Mouse (Mus musculus): ENCODE results near the gene Krt20. TPM values are rescaled to one million over a fixed set of nuclear protein-coding genes. Genes with fewer than 3 reads are reported as not detected.

Gene Krt20
- total and polyA plus RNA-seq, 3 experiments = not detected

GRCm38 (mm10) chr11:99417819-99418218 lies 20.1 kb downstream of the Krt20 start:
- no peaks in the 10 kb centered on the region for H3K79me2 ChIP-seq (ENCODE audit: control insufficient read depth, insufficient read depth, low read length, poor library complexity)

GRCm38 (mm10) chr11:99416902-99417301 lies 21.0 kb downstream of the Krt20 start:
- no peak for DNase-seq (ENCODE audit: low read depth, low spot score)
- Histone ChIP-seq H3K9ac (ENCODE audit: control insufficient read depth, low read depth, low read length, poor library complexity, severe bottlenecking) (no peak overlapping the region), H3K27ac (ENCODE audit: control insufficient read depth, low read depth, low read length) (no peak overlapping the region), H3K79me2 (ENCODE audit: control insufficient read depth, insufficient read depth, low read length, poor library complexity) (no peaks in the 10 kb centered on the region), H3K36me3 (ENCODE audit: control insufficient read depth in 1 of 2, insufficient read depth in 2 of 2, low read length in 2 of 2) (no peaks in the 10 kb centered on the region), H3K4me3 (ENCODE audit: control insufficient read depth in 1 of 2, insufficient read depth in 1 of 2, low read depth in 2 of 2, low read length in 2 of 2) (no peak overlapping the region), H3K9me3 (replicated peaks; ENCODE audit: insufficient read depth, low read length) (no peaks in the 10 kb centered on the region), H3K4me1 (ENCODE audit: control insufficient read depth in 1 of 2, insufficient read depth in 2 of 2, low read length in 2 of 2) (no peaks in the 10 kb centered on the region), H3K27me3 (ENCODE audit: control insufficient read depth in 1 of 2, insufficient read depth in 2 of 2, low read length in 2 of 2) (no peaks in the 10 kb centered on the region)
- TF ChIP-seq GATA1 (IDR thresholded peaks at IDR 0.05; ENCODE audit: low read depth, low read length) = no peak
- no peak for TF ChIP-seq EP300 (IDR thresholded peaks at IDR 0.05; ENCODE audit: low read depth in 1 of 2, low read length in 2 of 2)
- TF ChIP-seq NRF1 (IDR thresholded peaks at IDR 0.05; ENCODE audit: insufficient read depth, low read depth, low read length, poor library complexity, severe bottlenecking) = no peak
- TF ChIP-seq UBTF (IDR thresholded peaks at IDR 0.05; ENCODE audit: borderline replicate concordance, insufficient read depth, low read depth, low read length) = no peak
- TF ChIP-seq MAX (IDR thresholded peaks at IDR 0.05; ENCODE audit: low read length) = no peak
- TF ChIP-seq ZKSCAN1 (IDR thresholded peaks at IDR 0.05; ENCODE audit: low read depth, low read length) = no peak
- no peak for TF ChIP-seq TAL1 (IDR thresholded peaks at IDR 0.05; ENCODE audit: low read length)
- TF ChIP-seq ZNF384 (IDR thresholded peaks at IDR 0.05; ENCODE audit: low read depth, low read length) = no peak
- no peak for TF ChIP-seq POLR2AphosphoS5 (IDR thresholded peaks at IDR 0.05; ENCODE audit: borderline replicate concordance, low read depth, low read length)
- no peak for TF ChIP-seq SIN3A (IDR thresholded peaks at IDR 0.05; ENCODE audit: low read length)
- no peak for TF ChIP-seq USF1 (IDR thresholded peaks at IDR 0.05; ENCODE audit: low read depth, low read length)
- no peak for TF ChIP-seq GABPA (IDR thresholded peaks at IDR 0.05; ENCODE audit: low read depth, low read length)
- TF ChIP-seq E2F4 (IDR thresholded peaks at IDR 0.05; ENCODE audit: borderline replicate concordance, low read depth, low read length) = no peak
- TF ChIP-seq ZMIZ1 (IDR thresholded peaks at IDR 0.05; ENCODE audit: low read depth, low read length) = no peak

More at GRCm38 (mm10) chr11:99417819-99418218, 20.1 kb downstream of the Krt20 start:
- Histone ChIP-seq H3K9me3 (replicated peaks; ENCODE audit: insufficient read depth, low read length) (no peaks in the 10 kb centered on the region), H3K36me3 (ENCODE audit: control insufficient read depth in 1 of 2, insufficient read depth in 2 of 2, low read length in 2 of 2) (no peaks in the 10 kb centered on the region), H3K4me1 (ENCODE audit: control insufficient read depth in 1 of 2, insufficient read depth in 2 of 2, low read length in 2 of 2) (no peaks in the 10 kb centered on the region), H3K27me3 (ENCODE audit: control insufficient read depth in 1 of 2, insufficient read depth in 2 of 2, low read length in 2 of 2) (no peaks in the 10 kb centered on the region), H3K27ac (ENCODE audit: control insufficient read depth, low read depth, low read length) (no peak overlapping the region), H3K9ac (ENCODE audit: control insufficient read depth, low read depth, low read length, poor library complexity, severe bottlenecking) (no peak overlapping the region), H3K4me3 (ENCODE audit: control insufficient read depth in 1 of 2, insufficient read depth in 1 of 2, low read depth in 2 of 2, low read length in 2 of 2) (no peak overlapping the region)
- TF ChIP-seq JUND (IDR thresholded peaks at IDR 0.05; ENCODE audit: low read depth, low read length) = no peak
- no peak for TF ChIP-seq CTCF (IDR thresholded peaks at IDR 0.05 in 2 of 3, conservative IDR thresholded peaks at IDR 0.05 in 1 of 3; ENCODE audit: control insufficient read depth in 1 of 3, insufficient read depth in 1 of 3, low read depth in 2 of 3, low read length in 3 of 3, poor library complexity in 1 of 3, severe bottlenecking in 1 of 3)
- no peak for TF ChIP-seq ZKSCAN1 (IDR thresholded peaks at IDR 0.05; ENCODE audit: low read depth, low read length)
- TF ChIP-seq MEF2A (IDR thresholded peaks at IDR 0.05; ENCODE audit: extremely low read depth, insufficient replicate concordance, low read depth, low read length, poor library complexity, severe bottlenecking) = no peak
- no peak for TF ChIP-seq MAFK (IDR thresholded peaks at IDR 0.05; ENCODE audit: borderline replicate concordance, low read depth, low read length)
- no peak for TF ChIP-seq TAL1 (IDR thresholded peaks at IDR 0.05; ENCODE audit: low read length)
- TF ChIP-seq KAT2A (conservative IDR thresholded peaks at IDR 0.05; ENCODE audit: low read depth, low read length) = no peak
- no peak for DNase-seq (ENCODE audit: low read depth, low spot score)

Measured in MEL (cell line).